Mouse (Mus musculus): Measurements from ENCODE around the gene Arhgap17. TPM values are rescaled to one million over a fixed set of nuclear protein-coding genes. Genes with fewer than 3 reads are reported as not detected.
A peak's percentile ranks its signal among the peaks of the same experiment; 100 is the strongest.

Arhgap17 gene
- polyA plus RNA-seq, 1 experiment from 2014 or later = 12.0 TPM

DNA sequence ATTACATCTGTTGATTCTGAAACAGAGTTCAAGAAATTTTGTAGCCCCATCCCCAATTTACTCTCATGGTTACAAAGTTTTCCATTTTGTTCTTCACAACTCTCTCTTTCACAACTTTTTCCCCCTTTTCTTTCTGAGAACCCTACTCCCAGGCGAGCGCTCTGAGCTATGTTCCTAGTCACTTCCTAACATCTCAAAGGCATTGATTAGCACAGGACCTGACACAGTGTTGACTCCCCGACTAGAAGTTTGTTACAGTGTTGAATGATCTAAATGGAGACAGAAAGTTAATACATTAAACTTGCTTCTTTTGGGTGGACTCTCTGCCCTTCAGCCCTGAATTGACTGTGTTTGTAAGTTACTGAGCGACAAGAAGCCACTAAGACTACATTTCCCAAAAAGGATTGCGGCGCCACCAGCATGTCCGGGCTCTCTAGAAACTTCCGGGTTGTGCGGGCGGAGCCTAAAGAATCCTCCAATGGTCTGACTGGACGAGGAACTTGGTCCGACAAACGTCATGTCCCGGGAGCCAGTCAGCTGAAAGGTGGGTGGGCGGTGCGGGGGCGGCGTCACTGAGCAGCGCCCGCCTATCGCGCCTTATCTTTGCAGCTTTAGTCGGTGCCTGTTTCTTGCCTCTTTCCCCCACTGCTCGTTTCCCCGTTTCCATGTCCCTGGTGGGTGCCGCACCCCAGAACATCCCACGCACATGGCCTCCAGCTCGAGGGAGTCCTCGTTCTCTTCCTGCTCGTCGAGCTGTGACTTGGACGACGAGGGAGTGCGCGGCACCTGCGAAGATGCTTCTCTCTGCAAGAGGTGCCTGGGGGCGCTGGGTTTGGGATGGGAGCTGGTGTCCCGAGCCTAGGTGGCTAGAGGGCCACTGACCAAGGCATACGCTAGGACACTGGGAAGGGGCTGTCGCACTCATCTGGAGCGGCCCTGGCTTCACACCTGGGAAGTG lies 8.0 kb upstream of the Arhgap17 start:
- peak; percentile 100 for ATAC-seq (ENCODE audit: low FRiP score, low TSS enrichment)
- 3% methylated on average over 41 of the region's 41 CpGs for WGBS
- peak overlapping the region; percentile 83 for H3K27ac ChIP-seq (replicated peaks; ENCODE audit: low read depth, low read length)

GRCm38 (mm10) chr7:123371501-123371900 lies 1.8 kb upstream of the Arhgap17 start:
- whole genome bisulfite sequencing = 76% methylated on average over 3 of the region's 3 CpGs
- DNase-seq (no peak), ATAC-seq (ENCODE audit: low FRiP score, low TSS enrichment) (no peak)
- H3K9me3 ChIP-seq (ENCODE audit: control insufficient read depth, low read length) = no peaks in the 10 kb centered on the region
- no peaks in the 10 kb centered on the region for H3K36me3 ChIP-seq (ENCODE audit: control insufficient read depth, insufficient read depth, low read length)
- no peak overlapping the region for H3K4me3 ChIP-seq (replicated peaks; ENCODE audit: low read depth, low read length)
- peaks cover 26% of the 10 kb centered on the region for H3K4me1 ChIP-seq (ENCODE audit: control insufficient read depth, insufficient read depth, low read length)
- no peak overlapping the region for H3K27ac ChIP-seq (replicated peaks; ENCODE audit: low read depth, low read length)
- H3K4me2 ChIP-seq (ENCODE audit: low read length) = no peak overlapping the region
- H3K9ac ChIP-seq (replicated peaks; ENCODE audit: low read length) = no peak overlapping the region
- H3K27me3 ChIP-seq (ENCODE audit: control insufficient read depth, insufficient read depth, low read length) = no peaks in the 10 kb centered on the region

More for the DNA sequence above, 8.0 kb upstream of the Arhgap17 start:
- H3K36me3 ChIP-seq (ENCODE audit: control insufficient read depth, insufficient read depth, low read length) = no peaks in the 10 kb centered on the region
- H3K9ac ChIP-seq (replicated peaks; ENCODE audit: low read length) = peak overlapping the region; percentile 79
- no peaks in the 10 kb centered on the region for H3K9me3 ChIP-seq (ENCODE audit: control insufficient read depth, low read length)
- peak; percentile 97 for DNase-seq
- H3K4me1 ChIP-seq (ENCODE audit: control insufficient read depth, insufficient read depth, low read length) = peaks cover 12% of the 10 kb centered on the region
- no peaks in the 10 kb centered on the region for H3K27me3 ChIP-seq (ENCODE audit: control insufficient read depth, insufficient read depth, low read length)
- peak overlapping the region; percentile 89 for H3K4me2 ChIP-seq (ENCODE audit: low read length)
- peak overlapping the region; percentile 81 for H3K4me3 ChIP-seq (replicated peaks; ENCODE audit: low read depth, low read length)

DNA sequence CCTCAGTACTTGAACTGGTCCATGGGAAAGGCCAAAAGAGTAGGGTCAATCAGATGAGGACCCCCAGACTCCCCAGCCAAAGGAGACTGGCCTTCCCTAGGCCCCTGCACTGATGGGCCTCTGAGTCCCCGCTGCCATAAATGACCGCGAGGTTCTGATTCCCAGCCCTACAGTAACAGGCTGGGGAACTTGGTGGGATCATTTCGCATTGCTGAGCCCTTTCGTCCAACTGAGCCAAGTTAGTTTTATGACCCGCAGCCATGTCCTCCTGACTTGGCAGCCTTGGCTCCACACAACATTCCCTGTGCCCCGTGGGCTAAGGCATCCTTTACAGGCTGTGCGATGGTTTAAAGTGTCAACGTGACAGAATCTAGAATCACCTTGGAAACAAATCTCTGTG lies 985 bp upstream of the Arhgap17 start:
- ATAC-seq (ENCODE audit: low FRiP score, low TSS enrichment) (no peak), DNase-seq (no peak)
- Histone ChIP-seq H3K27me3 (ENCODE audit: control insufficient read depth, insufficient read depth, low read length) (no peaks in the 10 kb centered on the region), H3K36me3 (ENCODE audit: control insufficient read depth, insufficient read depth, low read length) (no peaks in the 10 kb centered on the region), H3K27ac (replicated peaks; ENCODE audit: low read depth, low read length) (no peak overlapping the region), H3K4me1 (ENCODE audit: control insufficient read depth, insufficient read depth, low read length) (peaks cover 26% of the 10 kb centered on the region), H3K9me3 (ENCODE audit: control insufficient read depth, low read length) (no peaks in the 10 kb centered on the region), H3K4me3 (replicated peaks; ENCODE audit: low read depth, low read length) (peak overlapping the region; percentile 70), H3K9ac (replicated peaks; ENCODE audit: low read length) (peak overlapping the region; percentile 82), H3K4me2 (ENCODE audit: low read length) (peak overlapping the region; percentile 89)
- 52% methylated on average over 9 of the region's 9 CpGs for WGBS

DNA sequence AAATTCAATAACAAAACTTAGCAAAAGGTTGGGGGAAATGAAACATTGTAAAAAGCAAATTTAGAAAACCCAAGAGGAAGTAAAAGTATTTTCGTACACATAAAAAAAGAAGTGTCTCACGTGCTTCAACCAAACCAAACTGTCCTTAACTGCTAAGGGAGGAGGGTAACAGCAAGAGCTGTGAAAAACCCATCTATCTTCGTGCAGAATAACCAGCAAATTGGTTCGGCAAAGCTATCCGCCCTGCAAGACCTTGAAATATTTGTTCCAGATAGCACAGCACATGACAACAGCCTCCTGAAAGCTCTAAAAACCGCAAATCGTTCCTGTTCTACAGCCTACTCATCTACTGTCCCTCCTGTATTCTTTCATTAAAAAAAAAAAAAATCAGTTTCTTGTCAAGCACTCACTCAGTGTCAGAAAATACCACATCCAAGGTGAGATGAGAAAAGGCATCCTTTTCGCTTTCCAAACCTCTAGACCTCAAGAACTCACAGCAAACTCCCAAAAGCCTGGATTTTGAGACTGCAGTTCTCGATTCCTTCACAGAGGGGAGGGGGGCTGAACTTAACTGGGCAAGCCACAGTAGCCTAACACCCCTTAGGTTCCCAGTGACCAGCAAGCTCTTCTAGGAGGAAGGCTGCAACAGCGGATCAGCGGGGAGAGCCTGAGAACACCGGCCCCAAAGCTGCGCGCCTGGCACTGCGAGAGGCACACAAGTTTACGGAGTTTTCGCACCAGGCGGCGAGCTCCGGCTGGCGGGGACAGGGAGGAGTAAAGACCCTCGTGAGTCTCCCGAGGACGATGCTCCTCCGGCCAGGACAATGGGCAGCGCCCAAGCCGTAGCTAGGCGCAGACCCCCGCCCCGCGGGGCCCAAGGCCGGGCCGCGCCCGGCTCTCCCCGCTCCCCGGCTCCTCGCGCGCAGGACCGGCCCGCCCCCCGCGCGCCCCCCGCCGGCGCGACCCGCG lies 653 bp downstream of the Arhgap17 start:
- H3K36me3 ChIP-seq (ENCODE audit: control insufficient read depth, insufficient read depth, low read length) = no peaks in the 10 kb centered on the region
- H3K27ac ChIP-seq (replicated peaks; ENCODE audit: low read depth, low read length) = peak overlapping the region; percentile 87
- ATAC-seq (ENCODE audit: low FRiP score, low TSS enrichment) = peak; percentile 83
- peak overlapping the region; percentile 89 for H3K4me2 ChIP-seq (ENCODE audit: low read length)
- WGBS = 4% methylated on average over 34 of the region's 51 CpGs
- peaks cover 26% of the 10 kb centered on the region for H3K4me1 ChIP-seq (ENCODE audit: control insufficient read depth, insufficient read depth, low read length)
- peak; percentile 15 for DNase-seq
- H3K9me3 ChIP-seq (ENCODE audit: control insufficient read depth, low read length) = no peaks in the 10 kb centered on the region
- H3K9ac ChIP-seq (replicated peaks; ENCODE audit: low read length) = peak overlapping the region; percentile 82
- peak overlapping the region; percentile 70 for H3K4me3 ChIP-seq (replicated peaks; ENCODE audit: low read depth, low read length)
- no peaks in the 10 kb centered on the region for H3K27me3 ChIP-seq (ENCODE audit: control insufficient read depth, insufficient read depth, low read length)

DNA sequence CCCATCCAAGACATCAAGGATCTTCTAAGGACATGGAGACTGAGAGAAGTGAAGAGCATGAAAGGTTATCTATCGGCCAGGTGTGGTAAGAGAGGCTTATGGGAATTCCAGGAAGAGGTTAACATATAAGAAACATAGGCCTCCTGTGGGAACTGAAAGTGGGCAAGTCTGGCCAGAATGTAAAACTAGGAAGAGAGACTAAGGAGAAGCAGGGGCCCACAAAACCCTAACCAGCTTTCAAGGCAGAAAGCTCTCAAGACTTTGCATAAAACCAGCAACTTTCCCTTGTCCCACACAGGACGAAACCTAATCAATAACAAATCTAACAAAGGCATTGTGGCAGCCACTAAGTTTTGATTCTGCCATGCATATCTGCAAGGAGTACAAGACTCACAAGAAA lies 1.5 kb downstream of the Arhgap17 start:
- 75% methylated on average over 2 of the region's 2 CpGs for WGBS
- ATAC-seq (ENCODE audit: low FRiP score, low TSS enrichment) = no peak
- H3K4me1 ChIP-seq (ENCODE audit: control insufficient read depth, insufficient read depth, low read length) = peaks cover 26% of the 10 kb centered on the region

DNA sequence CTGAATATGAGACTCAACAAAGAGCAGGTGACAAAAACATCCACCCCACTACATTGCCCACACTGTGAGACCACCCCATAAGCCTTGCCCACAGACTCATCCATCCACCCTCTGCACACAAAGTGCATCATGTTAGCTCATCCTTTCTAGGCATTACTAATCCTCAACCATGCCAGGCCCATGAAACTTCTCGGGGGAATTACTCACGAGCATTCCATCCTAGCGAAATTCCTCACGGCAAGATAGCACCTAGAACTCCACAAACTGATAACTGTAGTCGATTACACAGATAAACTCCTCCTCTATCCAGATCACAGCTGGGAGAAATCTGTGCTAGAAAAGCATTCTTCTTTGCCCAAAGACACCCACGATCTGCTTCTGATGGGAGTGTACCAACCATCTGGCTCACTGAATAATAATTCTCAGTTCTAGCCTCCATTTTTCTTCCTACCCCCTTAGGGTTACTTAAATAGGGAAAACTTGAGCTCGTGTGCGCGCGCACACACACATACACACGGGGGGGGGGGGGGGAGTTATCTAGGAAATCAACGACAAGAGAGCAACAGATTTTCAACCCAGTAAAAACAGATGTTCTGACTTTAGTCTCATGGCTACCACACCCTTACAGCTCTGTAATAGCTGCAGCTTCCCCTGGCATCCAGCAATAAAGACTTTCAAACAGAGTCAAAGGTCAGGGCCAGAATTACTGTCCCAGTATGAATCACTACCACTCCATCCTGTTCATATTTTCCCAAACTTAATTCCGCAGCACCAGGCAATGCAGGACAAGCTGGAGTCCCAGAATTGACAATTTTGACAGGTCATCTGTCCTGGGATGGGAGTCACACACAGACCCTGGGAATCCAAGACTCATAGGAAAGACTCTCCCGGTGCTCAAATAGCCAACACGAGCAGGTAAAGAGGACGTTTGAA lies 2.2 kb downstream of the Arhgap17 start:
- H3K4me3 ChIP-seq (replicated peaks; ENCODE audit: low read depth, low read length) = no peak overlapping the region
- DNase-seq (no peak), ATAC-seq (ENCODE audit: low FRiP score, low TSS enrichment) (no peak)
- 81% methylated on average over 16 of the region's 16 CpGs for WGBS
- H3K27ac ChIP-seq (replicated peaks; ENCODE audit: low read depth, low read length) = no peak overlapping the region
- H3K9ac ChIP-seq (replicated peaks; ENCODE audit: low read length) = no peak overlapping the region
- no peaks in the 10 kb centered on the region for H3K36me3 ChIP-seq (ENCODE audit: control insufficient read depth, insufficient read depth, low read length)
- H3K4me1 ChIP-seq (ENCODE audit: control insufficient read depth, insufficient read depth, low read length) = peaks cover 26% of the 10 kb centered on the region
- H3K4me2 ChIP-seq (ENCODE audit: low read length) = peak overlapping the region; percentile 89; the same call in 1 of the 2 replicates
- H3K9me3 ChIP-seq (ENCODE audit: control insufficient read depth, low read length) = no peaks in the 10 kb centered on the region
- H3K27me3 ChIP-seq (ENCODE audit: control insufficient read depth, insufficient read depth, low read length) = no peaks in the 10 kb centered on the region

More for the DNA sequence above, 1.5 kb downstream of the Arhgap17 start:
- H3K4me2 ChIP-seq (ENCODE audit: low read length) = peak overlapping the region; percentile 89
- no peak overlapping the region for H3K9ac ChIP-seq (replicated peaks; ENCODE audit: low read length)
- DNase-seq = no peak
- H3K9me3 ChIP-seq (ENCODE audit: control insufficient read depth, low read length) = no peaks in the 10 kb centered on the region
- H3K27ac ChIP-seq (replicated peaks; ENCODE audit: low read depth, low read length) = no peak overlapping the region
- H3K4me3 ChIP-seq (replicated peaks; ENCODE audit: low read depth, low read length) = peak overlapping the region; percentile 70; the same call in 1 of the 2 replicates
- H3K27me3 ChIP-seq (ENCODE audit: control insufficient read depth, insufficient read depth, low read length) = no peaks in the 10 kb centered on the region
- H3K36me3 ChIP-seq (ENCODE audit: control insufficient read depth, insufficient read depth, low read length) = no peaks in the 10 kb centered on the region

DNA sequence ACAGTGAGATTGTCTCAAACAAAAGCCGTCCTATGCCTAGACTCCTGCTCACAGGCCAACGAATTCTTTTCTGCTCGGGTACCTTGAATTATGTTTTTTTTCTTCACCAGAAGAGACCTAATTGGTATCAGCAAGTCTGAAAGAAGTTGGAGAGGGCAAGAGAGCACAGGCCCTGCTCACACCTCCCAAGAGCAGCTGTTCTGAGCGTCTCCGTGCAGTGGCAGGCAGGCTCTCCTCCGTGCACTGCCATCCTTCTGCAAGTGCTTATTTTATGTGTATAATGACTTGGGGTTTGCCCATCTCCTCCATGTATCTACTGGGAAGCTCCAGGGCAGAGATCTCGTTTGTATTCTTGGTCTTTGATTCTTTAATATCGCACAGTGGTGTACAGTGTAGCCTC lies 2.9 kb downstream of the Arhgap17 start:
- H3K4me3 ChIP-seq (replicated peaks; ENCODE audit: low read depth, low read length) = no peak overlapping the region
- no peaks in the 10 kb centered on the region for H3K27me3 ChIP-seq (ENCODE audit: control insufficient read depth, insufficient read depth, low read length)
- WGBS = 86% methylated on average over 8 of the region's 8 CpGs
- H3K36me3 ChIP-seq (ENCODE audit: control insufficient read depth, insufficient read depth, low read length) = no peaks in the 10 kb centered on the region
- ATAC-seq (ENCODE audit: low FRiP score, low TSS enrichment) (no peak), DNase-seq (no peak)
- no peak overlapping the region for H3K27ac ChIP-seq (replicated peaks; ENCODE audit: low read depth, low read length)
- no peak overlapping the region for H3K4me2 ChIP-seq (ENCODE audit: low read length)
- H3K4me1 ChIP-seq (ENCODE audit: control insufficient read depth, insufficient read depth, low read length) = peaks cover 26% of the 10 kb centered on the region
- H3K9ac ChIP-seq (replicated peaks; ENCODE audit: low read length) = no peak overlapping the region
- no peaks in the 10 kb centered on the region for H3K9me3 ChIP-seq (ENCODE audit: control insufficient read depth, low read length)

All from midbrain, embryonic 14.5 days (tissue).